Mouse (Mus musculus) hindbrain, embryonic 13.5 days (tissue): ENCODE data around the gene Casq1. TPM values are rescaled to one million over a fixed set of nuclear protein-coding genes. Genes with fewer than 3 reads are reported as not detected.

Experiments used
- ATAC-seq: fragments of 200-750 bp; cut with Nextera tagmentation; 2 replicates; pipeline ENCODE4 v1.8.0; 2017; ENCODE audit warnings: moderate TSS enrichment; ENCODE audit not compliant: low FRiP score
- H3K27ac ChIP-seq: fragments of 300-500 bp; sonication (generic); 2 replicates; pipeline ENCODE4 v1.5.1; 2015; ENCODE audit warnings: inconsistent platforms, mild to moderate bottlenecking, moderate library complexity
- H3K27me3 ChIP-seq: fragments of 300-500 bp; sonication (generic); 2 replicates; pipeline ENCODE4 v1.6.1; 2015; ENCODE audit warnings: mild to moderate bottlenecking, inconsistent platforms
- H3K36me3 ChIP-seq: fragments of 300-500 bp; sonication (generic); 2 replicates; pipeline ENCODE4 v1.6.1; 2015; ENCODE audit warnings: mild to moderate bottlenecking, inconsistent platforms
- H3K4me1 ChIP-seq: fragments of 300-500 bp; sonication (generic); replicated peaks from 2 replicates; pipeline ENCODE4 v1.6.1; 2015; ENCODE audit warnings: inconsistent platforms
- H3K4me2 ChIP-seq: fragments of 300-500 bp; sonication (generic); 2 replicates; pipeline ENCODE4 v1.6.1; 2015; ENCODE audit warnings: inconsistent platforms, mild to moderate bottlenecking, moderate library complexity
- H3K4me3 ChIP-seq: fragments of 300-500 bp; sonication (generic); 2 replicates; pipeline ENCODE4 v1.5.1; 2015; ENCODE audit warnings: mild to moderate bottlenecking, inconsistent platforms
- H3K9ac ChIP-seq: fragments of 300-500 bp; sonication (generic); 2 replicates; pipeline ENCODE4 v1.6.1; 2015; ENCODE audit warnings: mild to moderate bottlenecking, inconsistent platforms
- H3K9me3 ChIP-seq: fragments of 300-500 bp; sonication (generic); 2 replicates; pipeline ENCODE4 v1.6.1; 2016; ENCODE audit warnings: inconsistent platforms
- WGBS: fragments of 180-500 bp; shearing (Covaris S2); methylation state at CpG from one replicate; pipeline ENCODE4 v1.1.7; 2015; 5-methylcytosine and 5-hydroxymethylcytosine counted together
- polyA plus RNA-seq: library from polyadenylated mRNA; unstranded; fragments of >200 nt; fragmentation: Nextera tagmentation; extraction: Ambion mirVana; gene quantifications from 2 replicates; pipeline ENCODE4 v1.2.1, GENCODE M21; 2015

Casq1 gene
- polyA plus RNA-seq, 1 experiment from 2014 or later, result 2.3 TPM

- WGBS, result 50% methylated on average over 11 of the region's 11 CpGs
Observed at GRCm38 (mm10) chr1:172221297-172222063, 1.8 kb upstream of the Casq1 start.

DNA sequence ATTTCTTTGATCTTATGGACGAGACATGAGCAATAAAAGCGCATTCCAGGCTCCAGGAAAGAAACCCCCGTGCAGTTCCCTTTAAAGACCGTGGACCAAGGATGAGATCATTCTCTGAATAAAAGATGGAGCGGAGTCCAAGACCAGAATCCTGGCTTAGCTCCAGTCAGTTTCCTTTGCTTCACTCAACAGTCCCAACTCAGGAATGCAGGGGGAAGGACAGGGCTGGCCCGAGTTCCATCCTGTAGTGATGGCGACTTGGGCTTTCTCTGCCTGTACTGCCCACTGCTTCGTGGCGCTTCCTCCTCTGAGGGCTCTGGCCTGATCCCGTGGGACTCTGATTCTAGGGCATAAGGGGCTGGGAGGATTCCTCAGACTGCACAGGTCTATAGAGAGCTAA, 746 bp upstream of the Casq1 start:
- 48% methylated on average over 10 of the region's 10 CpGs for WGBS
- H3K9me3 ChIP-seq, result no peaks in the 10 kb centered on the region
- no peak overlapping the region for H3K4me2 ChIP-seq
- H3K9ac ChIP-seq, result no peak overlapping the region
- H3K4me3 ChIP-seq, result no peak overlapping the region
- H3K36me3 ChIP-seq, result no peaks in the 10 kb centered on the region
- peak; percentile 19; the same call in 1 of the 2 replicates for ATAC-seq
- peak overlapping the region; percentile 61 for H3K27ac ChIP-seq
- H3K4me1 ChIP-seq, result peaks cover 47% of the 10 kb centered on the region
- no peaks in the 10 kb centered on the region for H3K27me3 ChIP-seq

More at GRCm38 (mm10) chr1:172221297-172222063, 1.8 kb upstream of the Casq1 start:
- H3K4me2 ChIP-seq, result no peak overlapping the region
- ATAC-seq, result no peak
- H3K27ac ChIP-seq, result peak overlapping the region; percentile 48; the same call in 1 of the 2 replicates
- H3K9ac ChIP-seq, result 0 out of 2 replicates have a peak overlapping the region, but pooled peaks have one; percentile 20
- no peaks in the 10 kb centered on the region for H3K27me3 ChIP-seq
- H3K36me3 ChIP-seq, result no peaks in the 10 kb centered on the region
- H3K9me3 ChIP-seq, result no peaks in the 10 kb centered on the region
- peaks cover 47% of the 10 kb centered on the region for H3K4me1 ChIP-seq
- H3K4me3 ChIP-seq, result no peak overlapping the region

DNA sequence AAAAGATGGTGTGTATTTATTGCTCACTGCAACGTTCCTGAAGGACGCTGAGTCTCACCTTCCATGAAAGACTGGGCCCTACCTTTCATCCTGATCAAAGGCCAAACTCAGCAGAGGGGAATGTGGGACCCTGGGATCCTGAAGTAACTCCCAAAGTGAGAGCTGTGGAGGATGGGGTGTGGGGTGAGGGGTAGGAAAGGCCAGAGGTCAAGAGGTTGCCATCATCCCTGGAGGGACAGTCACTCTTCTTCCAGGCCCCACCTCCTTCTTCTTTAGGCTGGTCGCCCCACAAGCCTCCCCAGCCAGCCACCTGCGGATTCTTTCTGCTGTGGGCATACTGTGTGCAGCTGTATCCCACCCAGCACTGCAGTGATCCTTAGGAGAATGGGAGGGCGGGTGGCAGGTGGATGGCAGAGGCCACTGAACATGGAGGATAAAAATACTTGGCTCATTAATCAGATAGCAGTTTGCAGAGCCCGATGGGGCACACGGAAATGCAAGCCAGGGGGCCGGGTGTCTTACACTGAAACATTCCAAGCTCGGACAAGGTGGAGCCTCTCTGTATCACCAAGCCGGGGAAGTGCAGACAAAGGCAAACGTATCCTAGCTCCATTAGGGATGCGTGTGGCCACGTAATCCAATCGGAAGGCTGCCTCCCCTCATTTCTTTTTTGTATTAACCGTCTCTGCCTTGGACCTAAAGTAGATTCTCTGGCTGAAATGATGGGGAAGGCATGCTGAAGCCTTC, 1.3 kb downstream of the Casq1 start:
- H3K4me2 ChIP-seq, result no peak overlapping the region
- H3K4me1 ChIP-seq, result peaks cover 65% of the 10 kb centered on the region
- H3K36me3 ChIP-seq, result no peaks in the 10 kb centered on the region
- H3K27ac ChIP-seq, result 0 out of 2 replicates have a peak overlapping the region, but pooled peaks have one; percentile 35
- H3K9ac ChIP-seq, result no peak overlapping the region
- ATAC-seq, result no peak
- no peak overlapping the region for H3K4me3 ChIP-seq
- no peaks in the 10 kb centered on the region for H3K27me3 ChIP-seq
- 47% methylated on average over 15 of the region's 15 CpGs for WGBS
- no peaks in the 10 kb centered on the region for H3K9me3 ChIP-seq

DNA sequence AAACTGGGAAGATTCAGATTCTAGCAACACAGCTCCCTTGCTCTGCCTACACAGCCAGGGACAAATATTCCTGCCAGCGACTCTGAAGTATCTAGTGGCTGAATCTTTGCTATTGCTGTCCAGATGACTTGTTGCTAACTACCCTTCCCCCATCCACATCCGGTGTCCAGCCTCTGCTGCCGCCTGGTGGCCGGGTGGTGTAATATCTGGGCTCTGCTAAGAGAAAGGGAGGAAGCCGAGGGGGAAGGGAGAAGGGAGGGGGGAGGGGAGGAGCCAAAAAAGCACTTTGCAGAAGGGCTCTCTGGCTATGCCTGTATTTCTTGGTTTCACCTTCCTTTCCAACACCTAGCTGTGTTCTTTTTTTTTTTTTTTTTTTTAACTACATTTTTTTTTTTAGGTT, 2.5 kb downstream of the Casq1 start:
- whole genome bisulfite sequencing, result 2% methylated on average over 5 of the region's 5 CpGs
- Histone ChIP-seq H3K4me3 (no peak overlapping the region), H3K4me1 (peaks cover 74% of the 10 kb centered on the region), H3K9ac (peak overlapping the region; percentile 13; the same call in 1 of the 2 replicates), H3K27me3 (no peaks in the 10 kb centered on the region), H3K9me3 (no peaks in the 10 kb centered on the region), H3K4me2 (peak overlapping the region; percentile 36), H3K36me3 (no peaks in the 10 kb centered on the region), H3K27ac (peak overlapping the region; percentile 40; the same call in 1 of the 2 replicates)
- ATAC-seq, result peak; percentile 12; the same call in 1 of the 2 replicates

DNA sequence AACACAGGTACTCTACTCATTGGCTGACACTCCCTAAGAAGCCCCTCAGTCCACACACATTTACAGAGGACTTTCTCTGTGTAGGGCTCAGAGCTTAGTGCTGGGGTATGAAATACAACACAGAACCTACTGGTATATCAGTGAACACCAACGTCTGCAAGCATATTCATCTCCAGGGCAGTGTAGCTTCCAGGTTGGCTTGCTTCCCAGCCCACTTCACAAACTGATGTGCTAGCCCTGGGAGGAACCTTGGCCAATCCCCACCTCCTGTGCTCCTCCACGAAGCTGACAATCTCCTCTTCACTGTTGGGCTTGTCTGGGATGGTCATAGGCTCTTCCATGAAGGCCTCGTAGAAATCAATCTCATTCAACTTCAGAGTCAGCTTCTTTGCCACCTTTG, 4.9 kb downstream of the Casq1 start:
- H3K27me3 ChIP-seq, result no peaks in the 10 kb centered on the region
- no peak overlapping the region for H3K9ac ChIP-seq
- H3K4me3 ChIP-seq, result no peak overlapping the region
- no peaks in the 10 kb centered on the region; the same call in 1 of the 2 replicates for H3K36me3 ChIP-seq
- H3K4me2 ChIP-seq, result no peak overlapping the region
- H3K9me3 ChIP-seq, result no peaks in the 10 kb centered on the region
- peaks cover 50% of the 10 kb centered on the region for H3K4me1 ChIP-seq
- no peak for ATAC-seq
- 72% methylated on average over 3 of the region's 3 CpGs for WGBS
- no peak overlapping the region for H3K27ac ChIP-seq

DNA sequence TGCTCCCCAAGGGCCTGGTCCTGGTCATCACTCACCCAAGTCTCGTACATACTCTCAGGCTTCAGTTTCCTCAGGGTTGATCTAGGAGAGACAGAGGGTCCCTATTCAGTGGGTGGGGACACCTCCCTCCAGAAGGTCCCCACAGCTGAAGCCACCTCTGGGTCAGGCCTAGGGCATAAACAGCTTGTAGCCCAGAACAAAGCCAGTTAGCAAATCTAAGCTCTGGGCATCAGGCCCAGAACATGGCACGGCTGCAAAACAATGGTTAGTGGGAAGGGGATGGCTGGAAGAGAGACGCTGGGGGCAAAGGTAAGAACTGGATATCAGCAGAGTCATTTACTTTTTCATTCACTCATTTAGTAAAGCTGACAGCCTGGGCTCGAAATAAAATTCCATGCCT, 5.9 kb downstream of the Casq1 start:
- no peak overlapping the region for H3K4me2 ChIP-seq
- H3K36me3 ChIP-seq, result no peaks in the 10 kb centered on the region; the same call in 1 of the 2 replicates
- H3K27me3 ChIP-seq, result no peaks in the 10 kb centered on the region
- no peak overlapping the region for H3K4me3 ChIP-seq
- ATAC-seq, result 0 out of 2 replicates have a peak, but pooled peaks have one; percentile 13
- peak overlapping the region; percentile 41 for H3K27ac ChIP-seq
- peak overlapping the region; percentile 24; the same call in 1 of the 2 replicates for H3K9ac ChIP-seq
- H3K4me1 ChIP-seq, result peaks cover 42% of the 10 kb centered on the region
- WGBS, result 45% methylated on average over 4 of the region's 4 CpGs
- H3K9me3 ChIP-seq, result no peaks in the 10 kb centered on the region

DNA sequence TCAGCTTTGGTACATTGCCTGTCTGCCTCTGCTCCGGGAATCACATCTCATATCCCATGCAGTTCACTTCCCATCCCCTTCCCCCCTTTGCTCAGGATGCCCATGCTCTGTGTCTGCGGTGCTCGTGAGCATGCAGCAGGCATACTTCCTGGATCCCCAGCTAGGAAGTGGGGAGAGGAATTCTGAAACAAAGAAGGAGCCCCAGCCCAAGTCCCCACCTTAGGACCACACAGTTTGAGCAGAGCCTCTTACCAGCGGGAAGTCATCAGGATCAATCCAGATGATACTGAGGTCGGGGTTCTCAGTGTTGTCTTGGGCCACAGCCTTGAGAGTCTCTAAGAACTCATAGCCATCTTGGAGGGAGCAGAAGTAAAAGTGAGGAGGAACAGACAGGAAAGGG, 6.9 kb downstream of the Casq1 start:
- peak overlapping the region; percentile 9 for H3K27ac ChIP-seq
- no peak overlapping the region for H3K4me2 ChIP-seq
- H3K9ac ChIP-seq, result no peak overlapping the region
- no peak for ATAC-seq
- no peaks in the 10 kb centered on the region; the same call in 1 of the 2 replicates for H3K36me3 ChIP-seq
- peaks cover 36% of the 10 kb centered on the region for H3K4me1 ChIP-seq
- no peaks in the 10 kb centered on the region for H3K9me3 ChIP-seq
- no peak overlapping the region for H3K4me3 ChIP-seq
- 43% methylated on average over 5 of the region's 5 CpGs for WGBS
- H3K27me3 ChIP-seq, result no peaks in the 10 kb centered on the region

DNA sequence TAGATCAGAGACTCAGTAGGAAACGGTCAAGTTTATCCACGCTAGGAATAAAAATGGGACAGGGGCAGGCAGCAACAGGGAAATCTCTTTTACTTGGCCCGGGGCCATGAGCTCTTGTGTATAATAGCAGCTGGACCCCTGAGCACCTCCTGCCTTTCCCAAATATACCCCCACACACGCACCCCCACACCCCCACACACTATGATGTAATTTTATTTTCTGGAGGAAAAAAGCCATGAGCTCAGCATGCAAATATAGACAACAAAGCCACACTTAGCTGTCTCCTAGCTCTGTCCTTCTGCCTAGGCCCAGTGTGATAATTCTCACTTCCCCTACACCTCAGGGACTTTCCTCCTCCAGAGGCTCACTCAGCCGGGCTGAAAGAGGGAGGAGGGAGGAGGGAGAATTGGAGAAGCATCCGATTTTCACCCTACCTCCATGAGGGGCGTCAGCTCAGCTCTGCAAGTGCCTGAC, 12.5 kb downstream of the Casq1 start:
- H3K9me3 ChIP-seq, result no peaks in the 10 kb centered on the region
- H3K4me2 ChIP-seq, result peak overlapping the region; percentile 70
- peak overlapping the region; percentile 95 for H3K27ac ChIP-seq
- peak overlapping the region; percentile 82; the same call in 1 of the 2 replicates for H3K4me3 ChIP-seq
- H3K36me3 ChIP-seq, result no peaks in the 10 kb centered on the region; the same call in 1 of the 2 replicates
- H3K27me3 ChIP-seq, result no peaks in the 10 kb centered on the region
- peak overlapping the region; percentile 97 for H3K9ac ChIP-seq
- H3K4me1 ChIP-seq, result peaks cover 49% of the 10 kb centered on the region
- no peak; the same call in 1 of the 2 replicates for ATAC-seq
- 15% methylated on average over 6 of the region's 7 CpGs for WGBS

- H3K4me2 ChIP-seq, result peak within 1 kb of the TSS; percentile 70
- H3K4me1 ChIP-seq, result peaks cover 57% of the 10 kb centered on the region
- H3K27me3 ChIP-seq, result no peaks in the 10 kb centered on the region
- WGBS, result under 1% methylated on average over 40 of the region's 40 CpGs
- peak within 1 kb of the TSS; percentile 95 for H3K27ac ChIP-seq
- H3K4me3 ChIP-seq, result peak within 1 kb of the TSS; percentile 82
- ATAC-seq, result peak; percentile 73
- no peaks in the 10 kb centered on the region for H3K9me3 ChIP-seq
- H3K9ac ChIP-seq, result peak within 1 kb of the TSS; percentile 97
- H3K36me3 ChIP-seq, result no peaks in the 10 kb centered on the region; the same call in 1 of the 2 replicates
Observed at GRCm38 (mm10) chr1:172206141-172206917, 13.3 kb downstream of the Casq1 start, which contains the start of gene Pea15a. Pea15a (minus strand) TSS chr1:172206804.

DNA sequence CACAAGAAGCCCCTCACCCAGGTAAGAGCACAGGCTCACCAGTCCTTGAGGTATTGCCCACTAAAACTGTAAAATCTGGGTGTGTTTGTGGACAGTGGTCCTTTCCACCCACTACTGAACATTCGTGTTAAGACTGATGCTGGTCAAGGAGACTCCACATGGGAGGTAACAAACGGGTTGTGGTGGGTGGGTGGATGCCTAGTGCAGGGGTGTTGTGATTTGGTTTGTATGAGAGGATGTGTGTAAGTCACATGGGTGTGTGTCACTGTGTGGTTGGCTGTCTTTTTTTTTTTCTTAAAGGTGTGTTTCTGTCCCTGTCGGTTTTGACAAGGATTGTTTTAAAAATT, 14.0 kb downstream of the Casq1 start:
- Histone ChIP-seq H3K27ac (peak overlapping the region; percentile 95), H3K27me3 (no peaks in the 10 kb centered on the region), H3K4me3 (peak overlapping the region; percentile 82), H3K9ac (peak overlapping the region; percentile 97), H3K36me3 (no peaks in the 10 kb centered on the region; the same call in 1 of the 2 replicates), H3K4me1 (peaks cover 63% of the 10 kb centered on the region), H3K4me2 (peak overlapping the region; percentile 70), H3K9me3 (no peaks in the 10 kb centered on the region)
- no peak for ATAC-seq
- WGBS, result 5% methylated on average over 3 of the region's 3 CpGs

- 15% methylated on average over 15 of the region's 15 CpGs for WGBS
- H3K27me3 ChIP-seq, result no peaks in the 10 kb centered on the region
- peak overlapping the region; percentile 70 for H3K4me2 ChIP-seq
- peak overlapping the region; percentile 97 for H3K9ac ChIP-seq
- no peaks in the 10 kb centered on the region for H3K9me3 ChIP-seq
- peak overlapping the region; percentile 82 for H3K4me3 ChIP-seq
- peaks cover 69% of the 10 kb centered on the region for H3K4me1 ChIP-seq
- H3K27ac ChIP-seq, result peak overlapping the region; percentile 95
- peaks cover 4% of the 10 kb centered on the region for H3K36me3 ChIP-seq
- ATAC-seq, result no peak
Observed at GRCm38 (mm10) chr1:172204814-172205740, 14.6 kb downstream of the Casq1 start.
